Mouse (Mus musculus): ENCODE data around the gene Tbcd.

DNA sequence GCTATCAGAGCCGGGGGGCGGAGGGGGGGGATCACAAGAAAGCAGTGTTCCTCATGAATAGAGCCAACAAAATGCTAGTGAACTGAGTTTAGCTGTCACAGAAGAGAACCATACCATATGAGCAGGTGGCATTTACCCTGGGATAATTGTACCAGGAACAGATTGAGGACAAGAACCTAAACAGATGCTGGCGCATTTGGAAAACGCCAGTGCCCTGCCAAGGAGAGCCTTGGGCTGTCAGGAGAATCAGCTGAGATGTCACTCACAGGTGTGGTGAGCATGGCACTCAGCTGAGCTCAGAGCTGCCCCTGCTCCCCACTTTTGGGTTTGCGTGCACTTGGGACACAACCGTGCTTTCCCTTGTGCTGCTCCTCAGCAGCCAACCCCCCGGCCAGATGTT lies 179.7 kb downstream of the Tbcd start:
- no peak for TF ChIP-seq POLR2A (IDR thresholded peaks at IDR 0.05; ENCODE audit: extremely low read depth, insufficient read depth, low read length)
- no peak for TF ChIP-seq CTCF (IDR thresholded peaks at IDR 0.05; ENCODE audit: low read depth, low read length)
